Mouse (Mus musculus) ES-Bruce4 (cell line): ENCODE measurements around the gene St6gal1.

Experiments
- CTCF ChIP-seq: IDR thresholded peaks from one replicate; pipeline ENCODE4 v1.8.1; 2011; ENCODE audit warnings: low read depth, low read length
- EP300 ChIP-seq: IDR thresholded peaks from 2 replicates; pipeline ENCODE4 v1.6.1; 2011; ENCODE audit warnings: low read depth, low read length; ENCODE audit not compliant: insufficient read depth

GRCm38 (mm10) chr16:23291521-23291920 is 67.0 kb downstream of the St6gal1 start:
- TF ChIP-seq EP300, result no peak
- TF ChIP-seq CTCF, result no peak
